Mouse (Mus musculus): ENCODE data around the gene Gbf1.

The Gbf1 gene

DNA sequence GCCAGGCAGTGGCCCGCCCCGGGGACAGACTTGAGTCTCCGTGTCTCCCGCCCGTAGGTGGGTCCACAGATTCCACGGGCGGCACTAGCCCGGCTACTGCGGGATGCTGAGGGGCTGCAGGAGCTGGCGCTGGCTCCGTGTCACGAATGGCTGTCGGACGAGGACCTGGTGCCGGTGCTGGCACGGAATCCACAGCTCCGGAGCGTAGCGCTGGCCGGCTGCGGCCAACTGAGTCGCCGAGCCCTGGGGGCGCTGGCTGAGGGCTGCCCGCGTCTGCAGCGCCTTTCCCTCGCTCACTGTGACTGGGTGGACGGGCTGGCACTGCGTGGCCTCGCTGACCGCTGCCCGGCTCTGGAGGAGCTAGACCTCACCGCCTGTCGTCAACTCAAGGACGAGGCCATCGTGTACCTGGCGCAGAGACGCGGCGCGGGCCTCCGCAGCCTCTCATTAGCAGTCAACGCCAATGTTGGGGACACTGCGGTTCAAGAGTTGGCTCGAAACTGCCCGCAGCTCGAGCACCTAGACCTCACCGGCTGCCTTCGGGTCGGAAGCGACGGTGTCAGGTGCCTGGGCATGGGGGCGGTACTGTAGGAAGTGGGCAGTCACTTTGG lies 176.8 kb downstream of the Gbf1 start:
- DNase-seq (ENCODE audit: low read depth, low spot score): no peak

GRCm38 (mm10) chr19:46329951-46330350 lies 177.6 kb downstream of the Gbf1 start:
- peak; percentile 69 for DNase-seq (ENCODE audit: low read depth, low spot score)

DNA sequence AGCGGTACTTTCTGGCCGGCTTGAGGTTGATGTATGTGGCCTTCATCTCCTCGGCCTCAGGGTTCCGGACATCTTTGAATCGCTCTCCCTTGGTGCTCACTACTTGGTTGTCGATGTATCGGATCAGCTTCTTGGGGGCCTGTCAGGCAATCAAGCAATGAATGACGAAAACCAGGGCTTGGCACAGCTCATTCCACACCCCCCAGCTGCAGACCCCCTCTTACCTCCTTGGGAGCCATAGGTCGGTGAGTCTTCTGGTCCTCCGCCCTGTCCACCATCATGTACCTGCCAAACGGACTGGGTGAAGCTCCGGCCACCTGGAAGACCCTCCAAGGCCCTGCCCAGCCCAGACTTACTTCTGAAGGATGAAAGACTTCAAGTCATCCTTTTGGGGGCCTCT lies 178.4 kb downstream of the Gbf1 start:
- DNase-seq (ENCODE audit: low read depth, low spot score): no peak

- DNase-seq (ENCODE audit: low read depth, low spot score): no peak
These were observed 179.0 kb downstream of the Gbf1 start for GRCm38 (mm10) chr19:46331326-46331725.

GRCm38 (mm10) chr19:46331936-46332335 lies 179.6 kb downstream of the Gbf1 start:
- no peak for DNase-seq (ENCODE audit: low read depth, low spot score)

DNA sequence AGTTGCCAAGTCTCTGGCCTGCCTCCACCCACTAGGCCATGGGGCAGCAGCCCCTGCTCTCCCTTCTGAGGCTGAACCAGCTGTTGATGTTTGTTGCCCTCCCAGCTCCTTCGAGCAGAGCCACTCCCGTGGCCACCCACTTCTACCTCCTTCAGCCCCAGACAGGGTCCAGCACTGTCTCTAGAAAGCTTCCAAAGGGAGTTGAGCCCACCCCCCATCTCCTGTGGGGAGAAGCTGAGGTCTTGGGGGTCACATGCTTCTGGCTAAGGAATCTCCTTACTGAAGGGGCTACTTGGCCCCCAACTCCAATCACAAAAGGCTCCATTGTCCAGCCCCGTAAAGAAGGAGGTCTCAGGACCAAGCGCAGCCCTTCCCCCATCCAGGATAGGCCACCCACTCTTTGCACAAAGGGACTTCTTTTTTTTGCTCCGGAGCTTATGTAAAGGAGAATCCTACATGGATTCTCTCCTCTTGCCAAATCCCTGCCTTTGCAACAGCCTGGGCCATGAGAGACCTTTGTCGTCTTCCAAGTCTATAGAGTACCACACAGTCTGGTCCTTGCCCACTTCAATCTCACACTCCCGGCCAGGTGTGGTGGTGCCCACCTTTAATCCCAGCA lies 180.5 kb downstream of the Gbf1 start:
- no peak for DNase-seq (ENCODE audit: low read depth, low spot score)

- no peak for DNase-seq (ENCODE audit: low read depth, low spot score)
These were observed 181.6 kb downstream of the Gbf1 start for GRCm38 (mm10) chr19:46333906-46334305.

Measured in retina, postnatal 7 days (tissue).